Mouse (Mus musculus) kidney, postnatal 25 days (tissue): Measurements from ENCODE around the gene Efna2.
"Not testable (repeated sequence)": the region's sequence is repeated elsewhere in the genome, so short reads cannot be mapped to it uniquely, and the experiment has no call there.

Experiments
- DNase-seq, 2 experiments: peaks; one replicate each; pipeline ENCODE4 v3.0.0; 2021; ENCODE audit warnings: mixed read lengths in 2 of 2

Gene Efna2

GRCm38 (mm10) chr10:80194441-80194840 lies 15.2 kb downstream of the Efna2 start:
- no peak for DNase-seq

DNA sequence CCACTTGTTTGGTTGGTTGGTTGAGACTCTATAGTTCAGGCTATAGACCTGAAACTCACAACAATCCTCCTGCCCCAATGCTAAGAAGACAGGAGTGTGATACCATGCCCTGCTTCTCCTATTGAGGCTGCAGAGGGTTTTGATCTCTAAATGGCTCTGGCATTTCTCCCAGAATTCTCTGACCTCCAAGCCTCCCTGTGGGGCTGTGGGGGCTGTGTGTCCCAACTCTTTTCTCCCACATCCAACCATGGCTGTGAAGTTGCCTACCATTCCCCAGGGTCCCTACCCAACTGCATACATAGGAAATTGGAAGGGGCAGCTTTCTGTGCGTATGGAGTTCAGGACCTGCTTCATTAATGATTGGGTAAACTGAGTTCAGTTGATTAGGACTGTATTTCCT lies 16.9 kb downstream of the Efna2 start:
- DNase-seq = no peak

GRCm38 (mm10) chr10:80196778-80197581 lies 17.7 kb downstream of the Efna2 start:
- DNase-seq = no peak

DNA sequence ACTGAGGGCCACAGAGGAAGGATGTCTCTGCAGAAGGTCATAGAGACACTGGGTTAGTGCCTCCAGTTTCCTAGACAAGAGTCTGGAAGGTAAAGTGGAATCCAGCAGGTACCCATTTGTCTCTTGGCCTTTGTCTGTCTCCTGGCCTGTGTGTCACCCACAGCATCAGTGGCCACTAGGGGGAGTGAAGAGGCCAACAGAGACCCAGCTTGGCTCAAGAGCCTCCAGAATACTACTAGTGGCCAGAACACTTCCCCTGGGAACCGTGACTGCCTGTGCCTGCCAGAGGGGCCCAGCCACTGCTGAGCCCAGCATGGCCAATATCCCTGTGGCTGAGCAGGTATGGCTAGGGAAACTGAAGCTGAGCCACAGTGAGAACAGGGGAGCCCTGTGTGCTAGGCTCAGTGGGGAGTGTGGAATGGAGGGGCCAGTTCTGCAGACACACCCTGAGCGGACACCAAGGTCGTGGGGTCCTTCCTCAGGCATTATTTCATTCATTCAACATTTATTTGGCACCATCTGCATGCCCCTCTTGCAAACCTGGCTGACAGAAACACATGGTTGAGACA lies 20.2 kb downstream of the Efna2 start:
- peak; percentile 89 to 94 for DNase-seq

DNA sequence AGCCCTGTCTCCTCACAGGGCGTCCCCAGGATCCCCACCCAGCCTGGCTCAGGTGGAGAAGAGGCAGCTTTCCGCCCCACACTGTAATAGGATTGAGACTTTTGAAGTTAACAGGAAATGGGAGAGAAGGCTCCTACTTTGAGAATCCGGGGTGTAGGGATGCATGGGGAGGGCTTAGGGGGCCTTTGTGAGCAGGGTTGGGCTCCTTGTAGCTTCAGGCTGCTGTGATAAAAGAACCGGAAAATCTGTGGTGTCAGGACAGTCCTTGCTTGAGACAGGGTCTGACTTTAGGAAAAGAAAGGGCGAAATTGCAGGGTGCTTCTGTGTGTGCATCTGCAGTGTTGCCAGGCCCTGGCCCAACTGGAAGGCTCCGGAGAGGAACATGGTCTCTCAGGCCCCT lies 21.2 kb downstream of the Efna2 start:
- no peak for DNase-seq

DNA sequence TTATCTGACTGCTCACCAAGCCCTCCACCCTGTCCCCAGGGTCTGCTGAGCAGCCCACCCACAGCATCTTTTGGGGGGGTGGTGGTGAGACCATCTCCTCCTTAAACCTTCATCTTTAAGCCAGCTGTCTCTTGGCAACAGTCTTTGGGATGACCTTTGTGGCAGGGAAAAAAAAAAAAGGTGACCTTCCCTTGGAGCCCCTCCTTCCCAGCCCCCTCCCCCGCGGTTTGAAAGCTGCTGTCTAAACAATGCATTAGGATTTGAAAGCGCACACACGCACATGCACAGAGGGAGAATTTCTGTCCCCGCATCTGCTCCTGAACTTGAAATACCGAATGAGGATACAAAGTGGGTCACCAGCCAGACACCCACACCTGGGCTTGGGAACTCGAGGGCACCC lies 24.8 kb downstream of the Efna2 start:
- no peak for DNase-seq

DNA sequence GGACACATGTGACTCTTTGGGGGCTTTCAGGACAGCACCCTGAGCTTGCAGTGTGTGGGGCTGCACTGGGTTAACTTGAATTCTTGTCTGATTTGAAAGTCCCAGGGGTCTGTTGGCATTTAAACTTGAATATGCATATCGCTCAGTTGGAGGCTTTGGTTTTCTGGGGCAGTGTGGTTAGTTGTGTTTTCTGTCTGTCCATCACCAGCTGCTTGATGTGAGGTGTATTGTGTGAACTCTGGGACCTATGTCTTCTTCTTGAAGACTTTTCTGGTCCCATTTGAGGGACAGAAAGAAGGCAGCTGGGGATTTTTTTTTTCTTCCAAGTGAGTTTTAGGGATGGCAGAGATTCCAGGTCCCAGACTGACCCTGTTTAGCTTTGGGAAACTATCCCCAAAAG lies 27.9 kb downstream of the Efna2 start:
- DNase-seq = no peak

DNA sequence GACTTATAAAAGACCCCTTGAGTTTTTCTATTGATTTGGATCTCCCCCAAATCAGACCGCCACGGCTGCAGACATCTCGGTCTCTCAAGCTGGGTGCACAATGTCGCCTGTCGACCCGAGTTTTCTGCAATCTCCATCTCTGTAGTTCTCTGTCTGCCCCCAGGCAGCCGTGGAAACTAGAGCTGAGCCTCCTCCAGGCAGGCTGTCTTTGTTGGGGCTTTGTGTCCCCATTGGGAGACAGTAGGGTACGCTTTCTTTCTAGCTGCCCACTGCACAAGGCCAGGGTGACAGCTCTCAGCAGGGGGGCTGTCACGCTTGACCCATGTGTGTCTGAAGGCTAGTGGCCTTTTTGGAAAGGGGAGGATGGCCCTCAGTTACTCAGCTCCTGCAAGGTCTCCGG lies 28.4 kb downstream of the Efna2 start:
- DNase-seq = no peak

DNA sequence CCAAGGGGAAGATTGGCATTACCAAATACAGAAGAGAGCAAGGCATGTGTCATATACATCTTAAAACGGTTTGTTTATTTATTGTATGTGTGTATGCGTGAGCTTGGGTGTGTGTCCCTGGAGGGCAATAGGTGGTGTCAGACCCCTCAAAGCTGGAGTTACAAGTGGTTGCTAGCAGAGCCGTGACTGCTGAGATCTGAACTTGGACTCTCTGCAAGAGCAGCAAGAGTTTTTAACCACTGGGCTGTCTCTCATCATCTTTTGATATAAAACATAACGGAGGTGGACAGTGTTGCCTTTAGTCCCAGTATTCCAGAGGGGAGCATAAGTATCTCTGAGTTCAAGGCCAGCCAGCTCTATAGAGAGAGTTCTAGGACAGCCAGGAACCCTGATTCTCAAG lies 29.0 kb downstream of the Efna2 start:
- no peak for DNase-seq

GRCm38 (mm10) chr10:80208841-80209371 lies 29.6 kb downstream of the Efna2 start:
- no peak for DNase-seq

GRCm38 (mm10) chr10:80211547-80212103 lies 32.3 kb downstream of the Efna2 start:
- DNase-seq = not testable (repeated sequence)

DNA sequence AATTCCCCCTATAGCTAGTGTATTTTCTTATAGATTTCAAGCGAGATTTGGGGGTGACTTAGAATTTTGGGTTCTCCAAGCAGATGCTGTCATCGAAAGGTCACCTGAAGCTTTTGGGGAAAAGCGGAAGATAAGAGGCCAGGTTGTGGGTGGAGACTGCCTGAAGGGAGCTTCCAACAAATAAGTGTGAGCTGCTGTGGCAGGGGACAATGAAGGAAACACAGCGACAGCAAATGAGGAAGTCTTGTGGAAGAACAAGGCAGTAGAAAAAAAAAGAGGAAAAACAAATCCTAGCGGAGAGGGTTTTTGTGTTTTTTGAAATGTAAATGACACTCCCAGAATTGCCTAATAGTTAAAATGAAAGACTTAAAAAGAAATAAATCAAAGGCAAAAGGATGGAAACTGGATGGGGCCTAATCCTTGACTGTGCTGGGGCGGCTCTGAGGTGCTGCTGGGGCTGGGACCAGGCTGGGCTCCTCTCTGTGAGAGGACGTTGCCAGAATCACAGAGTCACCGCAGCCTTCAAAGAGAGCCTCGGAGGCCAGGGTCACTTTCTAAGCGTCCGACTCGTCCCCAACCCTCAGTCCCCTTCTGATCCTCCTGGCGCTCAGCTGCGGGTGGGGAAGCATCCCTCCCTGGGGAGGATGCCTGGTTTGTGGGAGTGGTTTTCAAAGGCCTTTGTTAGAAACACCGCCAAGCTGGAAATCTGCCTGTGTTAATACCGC lies 35.9 kb downstream of the Efna2 start:
- DNase-seq = no peak

DNA sequence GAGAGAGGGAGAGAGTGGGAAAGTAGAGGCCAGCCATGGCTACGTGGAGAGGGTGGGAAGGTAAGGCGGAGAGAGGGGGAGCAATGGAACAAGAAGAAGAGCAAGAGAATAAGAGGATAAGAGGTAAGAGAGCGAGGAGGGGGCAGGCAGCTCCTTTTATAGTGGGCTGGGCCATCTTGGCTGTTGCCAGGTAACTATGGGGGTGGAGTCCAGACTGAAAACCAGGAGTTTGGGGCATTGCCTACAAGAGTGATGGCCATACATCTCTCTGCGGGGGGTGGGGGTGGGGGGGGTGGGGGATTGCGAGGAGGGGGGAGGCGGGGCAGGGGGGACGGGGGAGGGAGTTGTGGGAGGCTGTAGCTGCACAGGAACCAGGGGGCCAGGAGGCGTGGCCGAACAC lies 41.4 kb downstream of the Efna2 start:
- no peak for DNase-seq

DNA sequence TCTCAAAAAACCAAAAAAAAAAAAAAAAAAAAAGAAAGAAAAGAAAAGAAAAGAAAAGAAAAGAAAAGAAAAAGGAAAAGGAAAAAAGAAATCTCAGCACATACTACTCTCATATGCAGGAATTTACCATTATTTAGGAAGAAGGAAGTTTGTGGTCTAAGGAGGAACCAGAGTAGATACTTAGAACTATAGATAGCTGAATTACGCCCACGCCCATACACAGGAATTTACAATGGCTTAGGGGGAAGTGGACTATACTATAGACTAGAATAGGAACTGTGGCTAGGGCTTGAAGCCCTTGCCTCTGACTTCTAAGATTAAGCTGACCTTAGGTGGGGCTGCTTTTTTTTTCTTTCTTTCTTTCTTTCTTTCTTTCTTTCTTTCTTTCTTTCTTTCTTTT lies 43.9 kb downstream of the Efna2 start:
- DNase-seq = not testable (repeated sequence)

DNA sequence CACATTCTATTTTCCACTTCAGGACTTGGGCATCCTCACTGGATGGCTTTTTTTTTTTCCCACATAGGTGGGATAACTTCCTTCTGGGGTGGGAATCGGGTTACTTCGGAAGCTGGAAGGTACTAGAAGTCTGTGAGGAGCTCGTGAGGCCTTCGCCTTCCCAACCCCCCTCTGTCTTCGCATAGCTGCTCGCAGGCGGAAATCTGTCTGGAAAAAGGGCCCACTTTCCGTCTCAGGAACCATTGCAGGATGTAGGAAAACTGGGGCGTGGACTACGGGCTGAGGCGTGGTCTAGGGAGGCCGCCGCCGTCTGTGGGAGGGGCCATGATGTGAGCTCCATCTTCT lies 46.8 kb downstream of the Efna2 start:
- DNase-seq = no peak

DNA sequence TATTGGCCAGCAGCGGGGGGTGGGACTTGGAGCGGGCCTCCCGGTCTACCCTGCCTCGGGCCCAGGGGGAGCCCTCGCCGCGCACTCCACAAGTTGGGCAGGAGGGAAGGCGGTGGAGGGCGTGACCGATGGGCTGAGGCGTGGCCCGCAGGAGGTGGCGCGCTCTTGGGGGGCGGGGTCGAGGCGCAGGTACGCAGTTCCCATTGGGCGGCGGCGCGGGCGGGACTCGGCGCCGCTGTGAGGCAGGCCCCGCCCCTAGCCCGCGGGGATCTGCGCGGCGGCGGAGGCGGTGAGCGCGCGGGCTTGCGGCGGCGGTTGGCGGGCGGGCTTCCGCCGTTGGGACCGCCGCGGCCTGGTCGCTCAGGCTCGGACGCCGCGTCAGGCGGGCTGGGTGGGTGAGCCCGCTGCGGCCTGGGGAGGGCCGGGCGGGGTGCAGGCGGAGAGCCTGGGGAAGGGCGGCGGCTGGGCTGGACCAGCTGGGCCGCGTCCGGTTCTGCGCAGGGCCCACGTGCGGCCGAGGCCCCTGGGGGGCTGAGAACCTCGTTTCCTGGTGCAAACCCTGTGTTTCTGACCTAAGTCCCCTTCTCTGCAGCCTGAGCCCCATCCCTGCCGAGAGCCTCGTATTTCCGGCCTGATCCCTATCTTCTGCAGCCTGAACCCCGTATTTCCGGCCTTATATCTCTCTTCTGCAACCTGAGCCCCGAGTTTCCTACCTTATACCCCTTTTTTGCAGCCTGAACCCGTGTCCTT lies 47.3 kb downstream of the Efna2 start, which contains the start of gene Mum1:
Gene Mum1, plus strand, starts transcription at position 19 of the 750 bp plus-strand sequence.
- DNase-seq = peak; percentile 100

- DNase-seq = no peak
Measured at GRCm38 (mm10) chr10:80227166-80227539, 47.9 kb downstream of the Efna2 start.

- DNase-seq = peak; percentile 70 to 78
Measured at GRCm38 (mm10) chr10:80227877-80228775, 48.8 kb downstream of the Efna2 start.

DNA sequence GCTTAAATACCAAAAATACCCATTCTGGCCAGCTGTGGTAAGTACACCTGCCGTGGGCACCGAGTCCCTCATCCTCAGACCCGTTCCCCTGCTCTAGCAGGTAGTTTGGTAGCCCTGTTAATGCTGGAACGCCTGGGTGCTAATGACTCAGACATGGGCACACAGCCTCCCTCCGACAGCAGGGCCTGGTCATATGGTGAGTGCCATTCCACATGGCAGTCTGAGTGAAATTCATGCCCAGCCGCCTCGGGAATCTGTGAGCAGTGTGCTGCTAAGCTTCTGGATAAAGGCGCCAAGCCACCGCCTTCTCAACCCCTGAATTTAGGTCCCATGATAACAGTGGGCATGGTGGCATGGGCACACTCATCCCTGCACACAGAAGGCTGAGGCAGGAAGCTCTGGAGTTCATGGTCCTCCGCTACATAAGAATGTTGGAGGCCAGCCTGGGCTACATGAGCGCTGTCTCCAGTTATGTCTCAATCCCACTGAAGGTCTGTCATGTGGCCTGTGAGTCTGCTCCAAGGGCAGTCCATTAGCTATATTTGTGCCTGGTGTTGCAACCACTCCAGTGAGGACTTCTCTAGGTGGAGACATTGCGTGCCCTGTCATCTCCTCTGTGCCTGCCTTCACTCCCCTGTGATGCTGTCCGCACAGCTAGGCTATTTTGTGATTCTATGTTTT lies 57.0 kb downstream of the Efna2 start:
- DNase-seq = no peak

- DNase-seq = peak in 1 of 2 experiments; percentile 62
Measured at GRCm38 (mm10) chr10:80237020-80237419, 57.7 kb downstream of the Efna2 start.

DNA sequence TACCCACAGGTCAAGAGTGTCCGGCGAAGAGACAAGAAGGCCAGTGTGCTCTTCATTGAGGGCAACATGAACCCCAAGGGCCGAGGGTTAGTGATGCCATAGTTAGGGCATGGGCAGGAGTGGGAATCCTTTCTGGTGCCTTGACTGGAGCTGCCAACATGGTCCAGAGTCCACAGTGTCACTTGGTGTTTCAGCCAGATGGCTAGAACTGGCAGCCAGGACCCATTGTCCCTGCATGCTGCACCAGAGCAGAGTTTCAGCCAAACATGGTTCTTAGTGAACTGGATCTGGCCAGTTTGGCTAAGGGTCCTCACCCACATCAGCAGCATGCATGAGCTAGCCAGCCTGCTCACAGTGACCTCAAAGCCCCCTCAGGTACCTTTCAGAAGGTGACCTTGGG lies 59.0 kb downstream of the Efna2 start:
- peak; percentile 28 to 62 for DNase-seq
